Mouse (Mus musculus) E14TG2a.4 (cell line): ENCODE results near the gene Rptor.

ENCODE experiments used
- CTCF ChIP-seq: conservative IDR thresholded peaks from 2 replicates; pipeline ENCODE4 v1.5.1; 2014; ENCODE audit warnings: low read length
- NANOG ChIP-seq: IDR thresholded peaks from 2 replicates; pipeline ENCODE4 v1.6.1; 2014; ENCODE audit warnings: borderline replicate concordance, low read length, mixed read lengths
- POU5F1 ChIP-seq: IDR thresholded peaks from 2 replicates; pipeline ENCODE4 v1.6.1; 2014; ENCODE audit warnings: low read length, borderline replicate concordance

GRCm38 (mm10) chr11:119766782-119767459, 164.2 kb downstream of the Rptor start:
- TF ChIP-seq CTCF: no peak
- TF ChIP-seq POU5F1: no peak
- no peak for TF ChIP-seq NANOG
